Mouse (Mus musculus) kidney, postnatal 25 days (tissue): ENCODE data around the gene Cmya5.

Source experiments
- DNase-seq, 2 experiments: peaks; one replicate each; pipeline ENCODE4 v3.0.0; 2021; ENCODE audit warnings: mixed read lengths in 2 of 2

Gene Cmya5

DNA sequence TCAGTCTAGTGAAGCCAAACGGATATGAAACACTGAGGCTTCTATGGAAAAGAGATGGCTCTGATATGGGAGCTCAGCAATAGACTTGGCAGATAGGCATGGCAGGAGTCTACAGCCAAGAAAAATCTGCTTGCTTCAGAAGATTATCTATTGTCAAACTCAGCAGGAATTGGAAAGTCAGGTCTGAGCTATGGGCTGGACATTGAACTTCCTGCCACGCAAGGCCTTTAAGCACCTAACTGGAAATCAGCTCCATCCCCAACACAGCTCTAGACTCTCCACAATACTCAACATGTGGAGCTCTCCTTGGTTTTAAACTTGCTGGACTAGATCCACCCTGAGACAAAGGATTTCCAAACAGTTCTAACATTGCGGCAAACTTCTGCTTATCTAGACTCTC is 84.1 kb downstream of the Cmya5 start:
- DNase-seq, result no peak

DNA sequence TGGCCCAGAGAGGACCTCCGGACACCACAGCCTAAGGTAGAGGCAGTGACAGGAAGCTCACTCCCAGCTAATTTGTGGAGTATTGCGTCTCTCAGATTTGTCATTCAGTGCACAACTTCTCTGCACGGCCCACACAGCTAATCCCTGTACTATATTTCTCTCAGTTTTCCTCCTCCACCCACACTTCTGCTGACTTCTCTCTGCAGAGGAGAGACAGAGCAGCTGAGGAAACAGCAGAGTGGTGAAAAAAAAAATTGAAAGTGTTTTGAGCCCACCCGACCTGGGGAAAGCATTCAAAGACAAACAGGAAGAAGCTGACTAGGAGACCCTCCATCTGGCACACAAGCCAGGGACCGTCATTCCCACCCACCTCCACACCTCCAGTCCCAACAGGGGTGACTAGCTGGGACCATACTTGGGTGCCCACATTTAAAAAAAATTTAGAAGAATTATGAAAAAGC is 85.9 kb downstream of the Cmya5 start:
- DNase-seq, result no peak

DNA sequence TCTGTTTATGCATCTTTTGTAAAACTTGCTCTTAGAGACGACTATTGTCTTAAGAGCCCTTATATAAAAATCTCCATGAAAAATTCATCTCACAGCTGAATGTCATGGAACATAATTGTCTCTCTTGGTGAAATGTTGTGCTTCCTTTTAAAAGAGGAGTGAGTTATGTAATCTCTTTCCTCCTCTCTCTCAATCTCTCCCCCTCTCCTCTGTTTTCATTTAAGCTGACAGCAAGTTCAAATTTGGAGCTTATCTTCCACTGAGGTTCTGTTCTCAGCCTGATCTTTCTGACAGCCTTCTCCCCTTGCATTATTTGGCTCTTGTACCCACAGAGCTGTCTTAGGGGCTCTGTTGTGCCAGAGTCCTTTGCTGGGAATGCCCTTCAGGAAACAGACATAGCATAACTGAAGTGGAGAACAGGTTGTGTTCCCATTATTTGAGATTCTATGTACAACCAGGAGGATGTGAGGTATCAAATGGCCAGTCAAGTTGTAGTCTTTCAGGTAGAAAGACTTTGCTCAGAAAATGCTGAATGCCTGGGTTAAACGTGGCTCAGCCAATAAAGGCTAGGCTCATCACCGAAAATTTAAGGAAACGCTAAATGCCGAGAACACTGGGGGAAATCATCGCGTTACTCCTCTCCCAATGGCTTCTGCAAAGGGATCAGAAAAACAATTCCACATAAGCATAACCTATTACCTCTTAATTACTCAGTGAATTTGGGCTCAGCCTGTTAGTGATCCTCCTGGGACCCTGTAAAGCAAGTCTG is 86.8 kb downstream of the Cmya5 start:
- no peak for DNase-seq

DNA sequence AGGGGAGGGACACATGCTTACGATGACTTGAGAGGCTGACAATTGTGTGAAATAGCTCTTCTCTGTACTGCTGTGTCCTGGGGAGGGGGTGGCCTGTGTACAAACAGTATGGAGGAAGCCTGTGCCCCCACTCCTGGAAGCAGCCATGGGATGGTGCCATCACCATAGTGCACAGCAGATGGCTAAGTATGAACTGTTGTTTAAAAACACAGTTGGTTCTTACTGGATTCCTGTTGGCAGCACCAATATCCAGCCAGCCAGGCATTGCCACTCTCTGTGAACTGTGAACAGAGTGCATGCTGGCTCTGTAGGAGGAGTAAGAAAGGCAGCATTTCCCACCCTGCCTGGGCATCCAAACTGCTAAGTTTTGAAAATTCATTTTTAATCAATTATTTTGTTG is 88.4 kb downstream of the Cmya5 start:
- no peak for DNase-seq

DNA sequence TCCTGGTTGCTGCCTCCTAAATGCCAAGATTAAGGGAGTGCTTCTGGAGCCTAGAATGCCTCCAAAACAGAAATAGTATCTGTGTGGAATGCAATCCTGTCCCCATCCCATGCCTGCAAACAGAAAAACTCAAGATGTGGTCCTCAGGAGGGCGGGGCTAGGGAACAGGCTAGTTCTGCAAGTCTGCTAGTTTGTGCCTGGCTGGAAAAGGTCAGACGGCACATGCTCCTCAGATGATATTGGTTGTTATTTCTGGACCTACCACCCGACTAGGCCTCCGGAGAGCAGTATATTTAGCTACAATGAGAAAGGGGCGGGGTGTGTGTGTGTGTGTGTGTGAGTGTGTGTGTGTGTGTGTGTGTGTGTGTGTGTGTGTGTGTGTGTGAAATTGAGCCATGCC is 93.0 kb downstream of the Cmya5 start:
- DNase-seq, result no peak

DNA sequence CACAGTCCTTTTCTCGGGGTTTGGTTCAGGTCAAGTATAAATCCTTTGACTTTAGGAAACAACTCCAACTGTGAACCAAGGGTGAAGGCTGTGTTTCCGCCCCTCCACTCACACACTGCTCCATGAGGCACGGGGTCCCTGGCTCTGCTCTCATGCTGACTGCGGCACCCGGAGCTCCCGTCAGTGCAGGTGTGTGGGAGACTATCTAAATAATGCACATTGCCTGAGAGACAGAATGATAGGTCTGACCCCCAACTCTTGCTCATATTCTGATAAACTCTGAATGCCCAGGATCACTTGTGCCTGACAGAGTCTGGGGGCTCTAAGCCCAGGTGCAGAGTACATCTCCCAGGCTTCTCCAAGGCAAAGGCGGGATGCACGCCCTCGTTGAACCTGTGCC is 103.5 kb downstream of the Cmya5 start:
- DNase-seq, result no peak

DNA sequence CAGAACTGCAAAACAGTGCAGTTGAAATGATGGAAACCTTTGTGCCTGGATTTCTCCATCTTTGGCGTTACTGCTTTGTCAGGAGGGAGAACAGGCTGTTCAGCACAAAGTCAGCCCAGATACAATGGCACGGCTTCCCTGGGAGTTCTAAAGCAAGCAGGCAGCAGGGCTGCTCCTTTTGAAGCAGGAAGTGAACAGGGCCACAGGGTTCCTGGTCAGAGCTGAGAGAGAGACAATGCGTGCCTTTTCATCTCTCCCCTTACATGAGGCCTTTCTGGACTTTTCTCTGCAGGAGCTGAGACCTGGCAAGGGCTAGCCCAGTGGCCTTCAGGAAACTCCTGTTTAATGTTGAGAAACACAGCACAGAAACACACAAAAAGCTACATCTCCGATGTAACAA is 108.3 kb downstream of the Cmya5 start:
- DNase-seq, result no peak

DNA sequence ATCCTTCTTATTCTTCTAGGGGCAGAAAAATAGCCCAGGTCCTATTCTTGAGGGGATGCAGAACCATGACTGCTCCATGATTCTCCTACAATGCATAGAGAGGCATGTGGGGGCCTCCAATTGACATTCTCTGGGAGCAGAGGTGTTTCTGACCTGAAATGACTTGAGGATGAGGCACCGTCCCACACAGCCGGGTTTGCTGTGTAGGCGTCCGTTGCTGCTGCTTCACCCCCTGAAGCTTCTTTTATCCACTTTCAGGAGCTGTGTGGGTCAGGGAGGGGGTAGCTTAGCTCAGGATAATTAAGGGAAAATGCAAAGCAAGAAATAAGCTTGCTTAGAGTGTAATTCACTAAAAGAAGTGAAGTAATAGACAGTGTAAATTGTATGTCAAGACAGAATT is 115.2 kb downstream of the Cmya5 start:
- no peak for DNase-seq

DNA sequence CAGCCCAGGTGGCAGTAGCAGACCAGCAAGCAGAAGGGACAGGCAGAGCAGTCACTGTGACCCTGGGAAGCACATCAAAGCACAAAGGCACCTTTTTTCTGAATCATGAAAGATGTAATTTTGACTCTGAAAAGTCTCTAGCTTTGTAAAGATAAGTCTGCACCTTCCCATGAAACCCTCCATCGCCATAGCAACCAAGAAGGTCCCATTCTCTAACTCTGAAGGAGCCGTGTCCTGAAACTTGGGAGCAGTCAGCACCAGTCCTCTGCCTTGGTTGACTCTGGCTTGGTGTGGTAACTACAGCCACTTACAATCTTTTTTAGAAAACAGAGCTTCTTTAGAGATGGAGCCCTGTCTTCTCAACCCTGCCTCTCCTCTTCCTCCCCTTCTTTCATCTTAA is 119.7 kb downstream of the Cmya5 start:
- DNase-seq, result no peak

DNA sequence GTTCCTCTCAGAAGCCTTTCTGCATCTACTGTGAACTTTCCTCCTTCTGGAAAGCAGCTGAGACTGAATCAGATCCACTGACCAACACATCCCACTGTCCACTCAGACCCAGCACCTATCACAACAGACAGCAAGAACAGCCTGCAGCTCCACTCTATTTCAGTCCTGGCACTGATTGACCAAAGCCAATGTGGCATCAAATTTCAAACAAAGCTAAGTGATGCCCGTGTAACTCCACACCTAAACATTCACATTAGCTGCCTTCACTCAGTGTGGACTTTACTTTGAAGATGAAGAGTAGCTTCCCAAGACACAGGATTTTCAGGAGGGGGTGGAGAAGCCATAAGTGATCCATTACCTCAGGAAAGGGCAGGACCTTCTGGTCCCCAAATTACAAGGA is 122.4 kb downstream of the Cmya5 start:
- DNase-seq, result no peak

DNA sequence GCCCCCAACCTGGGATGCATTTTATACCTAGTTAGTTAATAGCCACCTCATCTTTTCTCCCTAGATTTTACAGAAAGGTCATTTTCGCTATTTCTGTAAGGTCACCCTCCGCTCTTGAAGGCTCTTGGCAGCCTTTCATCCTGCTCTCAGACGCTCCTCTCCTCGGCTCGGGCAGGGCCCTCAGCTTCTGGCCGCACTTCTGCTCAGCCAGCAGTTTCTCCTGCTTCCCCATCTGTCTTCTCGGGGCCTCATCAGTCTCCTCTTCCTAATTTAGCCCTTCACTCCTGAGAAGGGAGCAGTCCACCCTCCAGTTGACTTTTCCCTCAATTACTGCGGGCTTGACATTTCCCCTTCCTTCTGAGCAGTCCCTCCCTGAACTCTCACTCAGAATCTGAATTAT is 131.6 kb downstream of the Cmya5 start:
- DNase-seq, result no peak

DNA sequence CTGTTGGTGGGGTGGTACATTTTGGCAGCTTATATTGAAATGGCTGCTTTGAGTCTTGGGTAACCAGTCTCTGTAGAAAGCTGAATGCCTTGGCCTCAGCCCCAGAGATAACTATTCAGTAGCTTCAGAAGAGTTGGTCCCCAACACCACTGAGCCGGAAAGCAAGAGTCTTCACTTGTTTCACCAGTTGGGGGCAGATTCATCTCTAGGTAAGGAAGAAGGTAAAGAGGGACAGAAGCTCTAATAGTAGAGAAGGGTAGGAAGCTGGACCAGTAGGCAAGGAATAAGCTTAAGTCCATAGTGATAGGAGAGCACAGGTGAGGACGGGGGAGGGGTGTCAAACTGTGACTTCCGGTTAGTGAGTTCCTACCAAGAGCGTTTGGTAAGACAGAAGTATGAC is 133.2 kb downstream of the Cmya5 start:
- no peak for DNase-seq

DNA sequence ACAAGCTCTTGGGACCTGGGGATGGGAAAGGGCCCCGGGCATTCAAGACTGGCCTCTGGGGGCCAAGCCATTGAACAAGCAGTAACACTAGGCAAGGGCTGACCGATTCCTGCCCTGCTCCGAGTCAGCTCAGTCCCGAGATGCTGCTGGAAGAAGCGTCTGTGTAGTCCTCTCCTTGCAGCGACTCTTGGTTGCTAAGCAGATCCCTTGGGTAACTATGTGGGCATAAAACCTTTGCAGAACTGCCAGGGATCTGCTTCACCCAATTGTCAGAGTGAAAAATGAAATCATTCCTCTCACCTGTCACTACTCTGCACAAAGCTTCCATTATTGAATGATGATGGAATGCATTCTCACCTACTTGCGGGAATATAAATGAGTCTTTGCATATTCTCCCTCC is 134.0 kb downstream of the Cmya5 start:
- no peak for DNase-seq

DNA sequence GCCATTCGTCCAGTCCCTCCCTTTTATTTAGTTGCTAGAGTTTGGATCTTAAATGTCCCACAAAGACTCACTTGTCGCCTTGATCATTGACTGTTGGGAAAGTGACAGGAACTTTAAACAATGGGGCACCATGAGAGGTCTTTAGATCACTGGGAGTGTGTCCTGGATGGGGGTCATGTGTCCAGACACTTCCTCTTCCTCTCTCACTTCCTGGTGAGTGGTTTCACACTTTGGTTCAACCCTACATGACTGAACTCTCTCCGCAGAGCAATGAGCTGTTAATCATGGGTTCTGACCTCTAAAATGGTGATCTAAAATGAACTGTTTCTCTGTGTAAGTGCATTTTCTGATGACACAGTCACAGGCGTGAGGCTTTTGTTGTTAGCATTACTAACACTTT is 137.4 kb downstream of the Cmya5 start:
- DNase-seq, result no peak

DNA sequence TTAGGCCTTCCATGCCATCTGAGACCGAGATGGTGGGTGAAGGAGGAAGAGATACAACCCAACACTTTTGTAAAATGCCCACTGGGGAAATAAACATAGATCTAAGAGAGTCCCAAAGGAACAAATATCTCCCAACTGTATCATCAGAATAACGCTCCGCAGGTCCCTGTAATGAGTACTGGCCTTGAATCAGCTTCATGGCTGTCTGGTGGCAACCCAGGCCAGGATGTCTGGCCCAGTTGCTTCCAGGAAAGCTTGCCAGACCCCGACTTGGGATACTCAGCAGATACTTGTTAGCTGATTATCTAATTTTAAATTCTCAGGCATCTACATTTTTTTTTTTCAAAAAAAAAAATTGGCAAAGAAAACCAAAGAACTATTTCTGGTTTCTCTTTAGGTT is 138.2 kb downstream of the Cmya5 start:
- no peak for DNase-seq

DNA sequence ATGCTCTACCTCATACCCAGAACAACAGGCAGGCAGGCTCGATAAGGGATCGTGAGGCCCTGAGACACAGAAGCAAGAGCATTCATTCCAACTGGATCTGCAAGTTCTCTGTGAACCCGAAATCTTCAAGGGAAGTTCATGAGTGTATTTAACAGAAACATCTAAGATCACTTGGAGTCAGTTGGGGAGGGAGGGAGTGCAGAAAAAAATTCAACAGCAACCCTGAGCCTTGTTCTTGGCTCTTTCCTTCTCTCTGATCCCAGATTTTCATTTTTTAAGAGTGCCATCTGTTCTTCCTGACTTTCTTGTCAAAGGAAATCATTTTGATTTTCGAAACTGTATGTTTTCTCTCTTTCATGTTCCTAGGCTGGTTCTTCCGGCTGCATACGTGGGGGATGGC is 140.5 kb downstream of the Cmya5 start:
- DNase-seq, result no peak

DNA sequence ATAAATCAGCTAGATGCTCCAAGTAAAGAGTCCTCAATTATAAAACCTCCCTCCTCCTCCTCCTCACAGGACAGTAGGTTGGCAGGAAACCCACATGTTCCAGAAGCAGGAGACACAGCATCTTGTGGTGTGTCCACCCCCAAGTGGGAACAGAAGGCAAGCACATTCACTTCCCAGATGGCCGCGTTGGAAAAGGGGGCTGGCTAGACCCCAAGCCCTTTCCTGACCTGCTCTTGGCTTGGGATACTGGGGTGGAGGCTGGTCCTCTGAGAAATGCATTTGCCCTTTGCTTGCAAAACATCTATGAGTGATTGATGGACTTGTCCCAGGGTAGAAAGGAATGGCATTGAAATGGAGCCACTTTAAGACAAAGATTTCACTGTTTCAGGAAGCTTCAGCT is 142.1 kb downstream of the Cmya5 start:
- DNase-seq, result no peak

DNA sequence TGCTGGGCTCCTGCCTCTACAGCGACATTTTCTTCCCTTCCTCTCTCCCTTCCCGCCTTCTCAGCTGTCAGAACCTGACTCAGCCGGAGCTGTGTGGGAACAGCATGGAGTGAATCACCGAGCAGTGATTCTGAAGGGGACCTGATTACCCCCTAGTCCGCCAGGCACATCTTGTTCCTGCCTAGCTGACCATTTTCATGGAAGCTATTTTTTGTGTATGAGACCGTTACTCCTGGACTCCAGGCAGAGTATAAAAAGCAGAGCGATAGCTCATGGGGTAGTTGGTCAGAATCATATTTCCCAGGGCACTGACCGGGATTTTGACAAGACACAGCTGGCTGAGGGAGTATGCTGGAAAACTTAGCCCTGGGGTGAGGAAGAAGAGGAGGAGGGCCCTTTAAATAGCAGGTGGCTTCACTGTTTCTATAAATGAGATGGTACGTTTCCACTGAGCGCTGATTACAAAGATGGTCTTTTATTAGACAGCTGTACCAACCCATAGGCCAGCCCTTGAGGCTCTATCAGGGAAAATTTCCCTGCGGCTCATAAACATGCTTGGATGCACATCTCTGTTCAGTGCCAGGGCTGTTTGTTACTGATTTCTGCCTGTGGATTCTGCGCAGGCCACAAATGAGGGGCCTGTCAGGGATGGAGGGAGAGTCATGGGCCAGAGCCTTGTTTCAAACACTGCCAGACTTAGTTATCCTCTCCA is 143.7 kb downstream of the Cmya5 start:
- no peak for DNase-seq

DNA sequence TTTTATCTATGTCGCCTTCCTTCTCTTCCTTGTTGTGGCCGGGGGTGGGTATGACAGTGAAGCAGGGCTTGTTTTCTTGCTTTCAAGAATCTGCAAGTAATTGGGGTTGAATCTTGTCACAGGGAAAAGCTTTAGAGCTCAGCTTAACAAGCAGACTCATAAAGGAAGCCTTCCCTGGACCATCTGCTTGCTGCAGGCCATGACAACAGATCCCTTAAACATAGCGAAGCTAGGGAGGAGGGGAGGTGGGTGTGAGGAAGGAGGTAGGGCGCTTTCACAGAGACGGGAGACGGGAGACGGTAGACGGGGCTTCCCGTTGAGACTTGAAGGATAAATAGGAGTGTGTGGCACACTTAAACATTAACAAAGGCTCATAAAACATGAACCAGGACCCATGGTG is 144.7 kb downstream of the Cmya5 start:
- DNase-seq, result no peak

DNA sequence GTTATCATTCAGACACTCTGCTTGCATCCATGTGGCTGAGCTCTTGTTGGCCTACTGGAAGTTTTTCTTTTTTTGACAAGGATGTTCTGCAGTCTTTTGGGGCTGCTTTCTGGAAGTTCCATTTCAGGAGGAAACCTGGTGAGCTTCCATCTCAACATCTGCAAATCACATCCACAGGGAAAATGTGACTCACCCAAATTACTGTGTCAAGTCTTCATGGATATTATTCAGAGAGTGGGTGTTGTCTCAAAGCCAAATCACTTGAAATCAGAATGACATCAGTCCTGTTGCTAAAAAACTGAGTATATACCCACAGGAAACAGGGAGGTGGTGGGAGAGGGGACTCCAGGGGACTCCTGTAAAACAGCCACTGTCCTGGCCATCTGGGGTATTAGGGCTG is 149.8 kb downstream of the Cmya5 start:
- DNase-seq, result no peak

DNA sequence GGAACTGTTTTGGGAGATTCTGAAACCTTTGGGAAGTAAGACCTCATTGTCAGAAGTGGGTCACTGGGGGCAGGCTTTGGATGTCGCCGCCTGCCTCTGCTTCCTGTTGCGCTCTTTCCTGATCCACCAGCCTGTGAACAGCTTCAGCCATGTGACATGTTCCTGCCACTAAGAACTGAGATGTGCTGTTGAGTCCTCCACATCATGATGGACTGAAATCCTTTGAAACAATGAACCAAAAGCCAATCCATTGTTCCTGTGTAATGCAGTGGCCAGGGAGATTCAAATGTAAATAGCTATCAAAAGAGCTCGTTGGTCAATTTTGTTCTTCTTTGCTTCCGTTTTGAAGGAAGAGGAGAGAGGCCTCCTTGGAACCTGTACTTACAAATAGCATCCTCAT is 151.7 kb downstream of the Cmya5 start:
- DNase-seq, result no peak
